Mouse (Mus musculus): ENCODE data around the gene Stx8. TPM values are rescaled to one million over a fixed set of nuclear protein-coding genes. Genes with fewer than 3 reads are reported as not detected.

Gene Stx8
- polyA plus RNA-seq, 1 experiment from 2014 or later = 68.5 TPM

Small RNA genes within 50 kb of the gene (microRNA-seq; reads per million reads assigned to microRNA genes)
- not detected for gene Mir6406

Other genes with a start within 250 kb of the Stx8 start
- gene Glp2r, start 195.0 kb upstream of the Stx8 start, polyA plus RNA-seq (2014; fragmentation: Nextera tagmentation; extraction: Ambion mirVana) = 0.05 TPM in 1 of 2 replicates, not detected in the other
- 0.23 TPM in 1 of 2 replicates, not detected in the other for gene Gsg1l2, start 191.6 kb upstream of the Stx8 start, polyA plus RNA-seq (2014; fragmentation: Nextera tagmentation; extraction: Ambion mirVana)
- gene Dhrs7c, start 168.0 kb upstream of the Stx8 start, polyA plus RNA-seq (2014; fragmentation: Nextera tagmentation; extraction: Ambion mirVana) = 0.33 TPM in 1 of 2 replicates, not detected in the other
- gene Usp43, start 44.0 kb upstream of the Stx8 start, polyA plus RNA-seq (2014; fragmentation: Nextera tagmentation; extraction: Ambion mirVana) = 0.53 and 0.72 TPM in 2 replicates
- gene Cfap52, start 542 bp upstream of the Stx8 start, polyA plus RNA-seq (2014; fragmentation: Nextera tagmentation; extraction: Ambion mirVana) = 2.6 and 3.3 TPM in 2 replicates